Mouse (Mus musculus) T-helper 2 cell (primary cell): Measurements from ENCODE around the gene Myd88.

Source experiments
- in situ Hi-C: fragments of 300-600 bp; cut with MboI, MseI; formaldehyde crosslinking; loops from one replicate; pipeline ENCODE4 v1.15.1; 2025; ENCODE audit warnings: high pct_unique_total_duplicates

Myd88 gene

GRCm38 (mm10) chr9:119340212-119340580 is 1.0 kb downstream of the Myd88 start:
- in situ Hi-C loops = loop anchor here (25.0 kb wide), 1 partner anchor 1053 kb away; no protein-coding TSS in a partner anchor

GRCm38 (mm10) chr9:119339558-119340211 is 1.5 kb downstream of the Myd88 start, which contains the start of gene Acaa1a:
Gene Acaa1a (plus strand): TSS chr9:119339676.
- in situ Hi-C loops = loop anchor here (25.0 kb wide), 1 partner anchor 1052 kb away; no protein-coding TSS in a partner anchor

DNA sequence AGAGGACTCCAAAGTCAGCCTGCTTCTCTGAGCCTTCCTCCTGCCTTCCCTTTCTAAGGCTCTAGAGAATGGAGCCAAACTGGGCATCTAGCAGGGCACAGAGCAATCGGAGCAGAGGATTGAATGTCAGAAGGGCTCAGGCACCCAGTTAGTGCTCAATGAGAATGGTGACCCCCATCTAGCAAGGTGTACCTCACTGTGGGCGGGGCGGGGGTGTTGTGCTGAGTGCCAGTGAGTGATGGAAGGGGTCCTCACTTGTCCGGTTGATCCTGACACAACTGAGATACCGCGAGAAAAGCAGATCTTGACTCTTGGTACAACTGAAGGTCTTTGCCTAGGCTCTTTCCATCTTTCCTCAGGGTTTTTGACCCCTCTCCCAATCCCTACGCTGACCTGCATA is 2.1 kb downstream of the Myd88 start:
- in situ Hi-C loops = loop anchor here (25.0 kb wide), 1 partner anchor 1052 kb away; no protein-coding TSS in a partner anchor

GRCm38 (mm10) chr9:119338350-119338749 is 2.9 kb downstream of the Myd88 start:
- in situ Hi-C loops = loop anchor here (25.0 kb wide), 1 partner anchor 1051 kb away; no protein-coding TSS in a partner anchor

- in situ Hi-C loops = loop anchor here (25.0 kb wide), 1 partner anchor 1051 kb away; no protein-coding TSS in a partner anchor
These were observed 3.4 kb downstream of the Myd88 start for GRCm38 (mm10) chr9:119337842-119338241.

DNA sequence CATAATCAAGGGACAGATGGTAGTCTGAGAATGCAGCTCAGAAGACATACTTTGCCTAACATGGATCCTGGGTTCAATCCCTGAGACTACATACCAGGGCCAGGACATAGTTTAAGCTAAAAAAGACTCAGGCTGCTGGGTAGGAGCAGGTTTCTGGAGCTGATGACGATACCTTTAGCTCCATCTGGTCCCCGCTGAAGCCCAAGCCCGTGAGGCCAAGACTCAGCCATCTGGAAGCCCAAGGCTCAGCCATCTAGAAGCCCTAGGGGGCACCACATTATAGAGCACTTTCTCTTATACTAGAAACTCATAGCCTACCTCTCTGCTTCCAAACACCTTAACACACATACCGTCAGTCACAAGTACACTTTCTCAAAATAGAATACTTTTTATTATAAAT is 5.6 kb downstream of the Myd88 start:
- in situ Hi-C loops = loop anchor here (25.0 kb wide), 1 partner anchor 1048 kb away; no protein-coding TSS in a partner anchor

DNA sequence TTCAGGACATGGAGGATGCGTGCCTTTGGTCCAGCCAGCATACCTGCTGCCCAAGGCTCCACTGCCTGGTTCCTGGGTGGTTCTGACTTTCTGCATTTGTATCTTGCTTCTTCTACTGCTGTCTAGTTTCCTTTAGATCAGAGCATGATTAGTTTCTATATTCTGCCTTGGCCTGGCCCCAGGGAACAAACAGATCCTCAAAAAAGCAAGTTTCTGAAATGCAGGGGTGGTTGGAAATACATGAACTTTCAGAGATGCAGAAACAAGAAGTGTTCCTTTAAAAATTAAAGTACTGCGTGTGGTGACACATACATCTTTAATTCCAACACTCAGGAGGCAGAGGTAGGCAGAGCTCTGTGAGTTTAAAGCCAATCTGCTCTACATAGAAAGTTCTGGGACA is 6.4 kb downstream of the Myd88 start:
- in situ Hi-C loops = loop anchor here (25.0 kb wide), 1 partner anchor 1048 kb away; no protein-coding TSS in a partner anchor

- in situ Hi-C loops = loop anchor here (25.0 kb wide), 1 partner anchor 1047 kb away; no protein-coding TSS in a partner anchor
These were observed 6.9 kb downstream of the Myd88 start for GRCm38 (mm10) chr9:119334324-119334723.

GRCm38 (mm10) chr9:119330186-119330963 is 10.8 kb downstream of the Myd88 start:
- in situ Hi-C loops = loop anchor here (25.0 kb wide), 1 partner anchor 1043 kb away; no protein-coding TSS in a partner anchor

- in situ Hi-C loops = loop anchor here (25.0 kb wide), 1 partner anchor 1041 kb away; no protein-coding TSS in a partner anchor
These were observed 12.7 kb downstream of the Myd88 start for GRCm38 (mm10) chr9:119328488-119328887.

GRCm38 (mm10) chr9:119324130-119324529 is 17.1 kb downstream of the Myd88 start:
- in situ Hi-C loops = no loop called here

DNA sequence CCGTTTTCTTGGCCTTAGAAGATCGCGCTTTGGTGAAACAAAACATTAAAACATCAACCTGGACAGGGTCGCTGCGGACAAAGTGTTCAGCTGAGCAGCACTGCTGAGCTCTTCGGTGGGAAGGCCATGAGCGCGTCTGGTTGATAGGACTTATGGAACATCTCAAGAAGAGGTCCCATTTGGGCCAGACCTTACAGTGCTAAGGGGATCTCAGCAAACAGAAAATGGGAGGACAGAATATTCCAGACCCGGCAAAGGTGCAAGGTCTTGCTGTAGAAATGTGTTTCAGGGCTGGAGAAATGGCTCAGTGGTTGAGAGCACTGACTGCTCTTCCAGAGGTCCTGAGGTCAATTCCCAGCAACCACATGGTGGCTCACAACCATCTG is 18.0 kb downstream of the Myd88 start:
- in situ Hi-C loops = no loop called here

DNA sequence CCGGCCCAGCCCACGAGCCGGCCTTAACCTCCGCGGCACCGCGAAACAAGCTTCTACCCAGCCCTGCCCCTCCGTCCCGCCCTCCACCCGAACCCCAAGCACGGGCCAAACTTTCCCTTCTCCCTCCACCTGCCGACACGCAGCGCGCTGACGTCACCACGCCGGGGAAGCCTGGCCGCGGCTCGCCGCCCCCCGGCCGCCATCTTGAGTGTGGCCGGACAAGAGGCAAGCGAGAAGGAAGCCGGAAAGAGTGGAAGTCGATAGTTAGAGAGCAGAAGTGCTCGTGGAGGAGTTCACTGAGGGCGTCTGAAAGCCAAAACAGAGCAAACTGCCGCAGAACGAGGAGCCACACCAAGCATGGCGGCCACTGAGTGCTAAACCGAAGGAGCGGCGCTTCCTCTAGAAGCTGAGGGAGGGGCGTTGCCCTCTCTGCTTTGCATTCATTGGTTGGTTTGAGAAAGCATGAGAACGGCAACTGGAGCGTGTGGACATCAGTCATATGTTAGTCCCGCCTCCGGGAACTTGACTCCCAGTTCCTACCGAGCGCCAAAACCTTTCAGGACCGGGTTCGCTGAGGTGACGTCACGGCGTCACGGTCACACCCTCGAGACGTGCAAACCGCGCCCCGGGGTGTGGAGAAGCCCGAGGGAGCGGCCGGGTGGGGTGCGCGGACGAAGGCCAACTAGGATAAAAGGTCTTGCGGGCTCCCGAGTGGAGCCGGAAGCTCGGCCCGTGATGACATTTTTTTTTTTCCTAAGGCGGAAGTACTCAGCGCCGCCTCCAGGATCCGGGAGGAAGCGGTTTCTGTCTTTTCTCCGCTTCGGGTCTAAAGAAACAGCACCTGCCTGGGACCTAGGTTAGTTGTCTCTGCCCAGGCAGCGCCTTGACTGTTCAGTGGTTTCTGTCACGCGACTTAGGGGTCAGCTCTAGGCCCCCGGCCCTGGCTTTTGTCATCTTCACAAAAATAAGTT is 18.6 kb downstream of the Myd88 start, which contains the start of gene Oxsr1:
Gene Oxsr1 (minus strand): TSS at position 139 of the 971 bp plus-strand sequence.
- in situ Hi-C loops = no loop called here

- in situ Hi-C loops = no loop called here
These were observed 19.6 kb downstream of the Myd88 start for GRCm38 (mm10) chr9:119321392-119322229.

GRCm38 (mm10) chr9:119320946-119321345 is 20.3 kb downstream of the Myd88 start:
- in situ Hi-C loops = no loop called here

DNA sequence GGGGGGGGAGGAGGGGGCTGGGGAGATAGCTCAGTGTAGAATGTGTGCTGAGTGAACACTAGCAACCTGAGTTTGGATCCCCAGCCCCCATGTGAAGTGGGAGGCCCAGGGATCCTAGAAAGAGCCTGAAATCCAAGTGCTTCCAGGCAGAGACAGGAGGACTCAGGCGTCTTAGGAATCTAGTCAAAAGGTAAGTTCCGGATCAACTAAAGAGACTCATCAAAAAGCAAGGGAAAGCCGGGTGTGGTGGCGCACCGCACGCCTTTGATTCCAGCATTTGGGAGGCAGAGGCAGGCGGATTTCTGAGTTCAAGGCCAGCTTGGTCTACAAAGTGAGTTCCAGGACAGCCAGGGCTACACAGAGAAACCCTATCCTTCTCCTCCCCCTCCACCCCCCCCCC is 20.8 kb downstream of the Myd88 start:
- in situ Hi-C loops = no loop called here

- in situ Hi-C loops = no loop called here
These were observed 22.3 kb downstream of the Myd88 start for GRCm38 (mm10) chr9:119318891-119319290.

DNA sequence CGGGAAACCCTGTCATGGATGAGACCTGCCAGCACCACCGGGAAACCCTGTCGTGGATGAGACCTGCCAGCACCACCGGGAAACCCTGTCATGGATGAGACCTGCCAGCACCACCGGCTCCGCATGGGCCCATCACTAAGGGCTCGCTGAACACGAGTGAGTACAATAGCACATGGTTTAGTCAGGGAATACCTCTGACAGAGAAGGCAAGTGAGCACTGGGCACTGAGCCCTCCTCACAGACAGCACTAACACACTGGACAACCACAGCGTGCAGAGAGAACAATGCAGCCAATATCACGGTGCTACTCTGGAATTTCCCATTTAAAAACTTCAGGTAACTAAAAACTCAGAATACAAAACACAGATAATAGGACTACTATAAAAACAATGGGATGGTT is 28.1 kb downstream of the Myd88 start:
- in situ Hi-C loops = no loop called here

DNA sequence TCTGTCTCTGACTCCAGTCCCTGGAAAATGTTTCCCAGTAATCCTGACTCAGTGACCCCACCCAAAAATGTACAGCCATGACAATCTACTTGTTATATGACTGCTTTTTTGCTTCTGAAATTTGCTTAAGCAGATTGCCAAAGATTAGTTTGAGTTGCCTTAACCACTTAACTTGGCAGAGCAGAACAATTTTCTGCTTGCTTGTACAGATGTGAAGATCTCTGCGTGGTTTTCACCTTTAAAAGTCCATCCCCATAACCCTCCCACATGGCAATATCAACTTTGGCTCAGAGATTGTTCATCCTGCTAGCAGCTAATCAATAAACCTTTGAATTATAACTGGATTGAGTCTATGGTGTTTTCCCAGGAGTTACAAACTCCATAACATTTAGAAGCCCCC is 32.1 kb downstream of the Myd88 start:
- in situ Hi-C loops = no loop called here

GRCm38 (mm10) chr9:119305863-119306262 is 35.3 kb downstream of the Myd88 start:
- in situ Hi-C loops = no loop called here
